Mouse (Mus musculus) thymus, adult 2 months (tissue): ENCODE measurements around the gene Dnah8. TPM values are rescaled to one million over a fixed set of nuclear protein-coding genes. Genes with fewer than 3 reads are reported as not detected.

ENCODE experiments used
- DNase-seq: peaks from one replicate; pipeline ENCODE4 v3.0.0; 2021
- H3K27ac ChIP-seq: fragments of 200-500 bp; 2 replicates; pipeline ENCODE4 v1.5.1; 2012; ENCODE audit warnings: low read length, control low read depth; ENCODE audit not compliant: control insufficient read depth, insufficient read depth
- H3K27me3 ChIP-seq: fragments of 200-500 bp; 2 replicates; pipeline ENCODE4 v1.6.1; 2012; ENCODE audit warnings: mild to moderate bottlenecking, low read length, moderate library complexity, mixed read lengths; ENCODE audit not compliant: control insufficient read depth, insufficient read depth
- H3K36me3 ChIP-seq: fragments of 200-500 bp; 2 replicates; pipeline ENCODE4 v1.6.1; 2012; ENCODE audit warnings: mild to moderate bottlenecking, low read length, moderate library complexity; ENCODE audit not compliant: control insufficient read depth, insufficient read depth
- H3K4me1 ChIP-seq: fragments of 200-500 bp; replicated peaks from 2 replicates; pipeline ENCODE4 v1.6.1; 2012; ENCODE audit warnings: low read length; ENCODE audit not compliant: control insufficient read depth, insufficient read depth
- H3K4me3 ChIP-seq: fragments of 200-500 bp; 2 replicates; pipeline ENCODE4 v1.5.1; 2012; ENCODE audit warnings: mild to moderate bottlenecking, low read length, control low read depth, moderate library complexity; ENCODE audit not compliant: control insufficient read depth, insufficient read depth
- CTCF ChIP-seq: fragments of 200-500 bp; IDR thresholded peaks from 2 replicates; pipeline ENCODE4 v1.5.1; 2012; ENCODE audit warnings: mild to moderate bottlenecking, control low read depth, low read length, moderate library complexity, borderline replicate concordance; ENCODE audit not compliant: control insufficient read depth, poor library complexity, insufficient read depth; ENCODE audit errors: extremely low read depth
- POLR2A ChIP-seq: fragments of 200-500 bp; IDR thresholded peaks from 2 replicates; pipeline ENCODE4 v1.6.1; 2012; ENCODE audit warnings: mild to moderate bottlenecking, low read length, control low read depth, moderate library complexity; ENCODE audit not compliant: control insufficient read depth, poor library complexity, insufficient read depth; ENCODE audit errors: extremely low read depth
- WGBS: fragments of 180-500 bp; shearing (Covaris S2); methylation state at CpG from one replicate; pipeline ENCODE4 v1.1.7; 2018; 5-methylcytosine and 5-hydroxymethylcytosine counted together
- polyA plus RNA-seq: library from polyadenylated mRNA; depleted of rRNA; stranded (reverse); fragments of >200 nt; gene quantifications from 2 replicates; pipeline ENCODE4 v1.2.3, GENCODE M21; 2012

The Dnah8 gene
- polyA plus RNA-seq, 1 experiment, result 58.4 TPM

DNA sequence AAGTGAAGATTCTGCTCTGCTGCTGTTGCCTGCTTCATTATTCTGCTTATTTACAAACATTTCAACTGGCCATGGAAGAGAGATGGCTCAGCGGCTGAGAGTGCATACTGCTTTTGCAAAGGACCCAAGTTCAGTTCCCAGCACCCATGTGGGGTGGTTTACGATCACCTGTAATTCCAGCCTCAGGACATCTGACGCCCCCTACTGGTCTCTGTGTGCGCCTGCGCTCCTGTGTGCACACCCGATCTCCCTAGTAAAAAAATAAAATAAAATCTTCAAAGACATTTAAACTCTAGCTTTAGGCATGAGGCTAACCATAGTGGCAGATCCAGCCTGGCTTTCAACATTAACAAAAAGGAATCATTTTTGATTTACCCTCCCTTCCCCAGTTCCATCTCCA, 48.9 kb downstream of the Dnah8 start:
- Histone ChIP-seq H3K36me3 (peaks cover 51% of the 10 kb centered on the region), H3K4me1 (no peaks in the 10 kb centered on the region), H3K27me3 (no peaks in the 10 kb centered on the region), H3K27ac (no peak overlapping the region), H3K4me3 (no peak overlapping the region)
- TF ChIP-seq POLR2A (no peak), CTCF (no peak)
- 96% methylated on average over 6 of the region's 6 CpGs for WGBS
- DNase-seq, result no peak

DNA sequence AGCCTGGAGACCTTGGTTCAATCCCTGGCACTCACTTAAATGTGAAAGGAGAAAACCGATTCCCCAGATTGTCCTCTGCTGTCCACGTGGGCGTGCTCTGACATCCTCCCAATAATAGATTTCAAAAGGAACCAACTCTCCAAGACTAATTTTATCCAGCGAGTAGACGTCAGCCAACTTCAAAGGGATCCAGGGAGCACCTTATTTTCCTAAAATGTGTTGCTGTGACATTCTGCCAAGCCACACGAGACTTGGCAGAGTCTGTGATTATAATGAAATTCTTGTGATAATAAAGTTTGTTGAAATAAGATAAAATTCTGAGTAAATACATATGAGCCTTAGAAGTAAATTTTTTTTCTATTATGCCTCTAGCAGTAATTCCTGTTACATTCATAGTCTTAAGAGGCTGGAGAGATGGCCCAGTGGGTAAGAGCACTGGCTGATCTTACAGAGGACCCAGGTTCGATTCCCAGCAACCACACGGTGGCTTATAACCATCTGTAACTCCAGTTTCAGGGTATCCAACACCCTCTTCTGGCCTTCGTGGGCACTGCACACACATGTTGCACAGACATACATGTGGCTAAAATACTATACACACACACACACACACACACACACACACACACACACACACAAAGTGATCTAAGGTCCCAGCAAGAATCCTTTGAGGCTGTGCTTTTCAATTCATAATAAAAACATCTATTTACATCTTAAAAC, 51.0 kb downstream of the Dnah8 start:
- no peak overlapping the region for H3K4me3 ChIP-seq
- no peaks in the 10 kb centered on the region for H3K27me3 ChIP-seq
- no peak overlapping the region for H3K27ac ChIP-seq
- TF ChIP-seq CTCF, result no peak
- no peak for TF ChIP-seq POLR2A
- WGBS, result 97% methylated on average over 9 of the region's 9 CpGs
- no peaks in the 10 kb centered on the region for H3K4me1 ChIP-seq
- DNase-seq, result no peak
- peaks cover 46% of the 10 kb centered on the region for H3K36me3 ChIP-seq

GRCm38 (mm10) chr17:30678523-30678922, 54.4 kb downstream of the Dnah8 start:
- H3K4me3 ChIP-seq, result no peak overlapping the region
- no peaks in the 10 kb centered on the region for H3K27me3 ChIP-seq
- WGBS, result 97% methylated on average over 10 of the region's 10 CpGs
- H3K27ac ChIP-seq, result no peak overlapping the region
- DNase-seq, result no peak
- TF ChIP-seq POLR2A, result no peak
- TF ChIP-seq CTCF, result no peak
- H3K36me3 ChIP-seq, result peaks cover 17% of the 10 kb centered on the region
- H3K4me1 ChIP-seq, result no peaks in the 10 kb centered on the region

DNA sequence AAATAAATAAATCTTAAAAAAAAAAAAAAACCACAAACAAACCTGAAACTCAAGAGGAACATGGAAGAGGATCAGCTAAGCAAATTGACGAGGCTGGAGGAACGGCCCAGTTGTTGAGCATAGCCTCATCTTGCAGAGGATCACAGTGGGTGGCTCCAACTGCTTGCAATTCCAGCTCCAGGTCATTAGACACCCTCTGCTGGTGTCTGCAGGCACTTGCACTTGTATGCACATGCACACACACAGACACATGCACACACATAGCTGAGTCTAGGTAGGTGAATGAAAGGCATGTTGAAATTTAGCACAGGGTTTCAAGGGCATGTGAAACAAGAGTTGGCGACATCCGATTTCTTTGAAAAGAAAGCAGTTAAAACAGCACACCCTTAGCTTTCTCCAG, 55.5 kb downstream of the Dnah8 start:
- Histone ChIP-seq H3K4me3 (no peak overlapping the region), H3K27me3 (no peaks in the 10 kb centered on the region), H3K4me1 (no peaks in the 10 kb centered on the region), H3K36me3 (peaks cover 9% of the 10 kb centered on the region; the same call in 1 of the 2 replicates), H3K27ac (no peak overlapping the region)
- TF ChIP-seq POLR2A (no peak), CTCF (no peak)
- over 99% methylated on average over 4 of the region's 4 CpGs for WGBS
- DNase-seq, result no peak

DNA sequence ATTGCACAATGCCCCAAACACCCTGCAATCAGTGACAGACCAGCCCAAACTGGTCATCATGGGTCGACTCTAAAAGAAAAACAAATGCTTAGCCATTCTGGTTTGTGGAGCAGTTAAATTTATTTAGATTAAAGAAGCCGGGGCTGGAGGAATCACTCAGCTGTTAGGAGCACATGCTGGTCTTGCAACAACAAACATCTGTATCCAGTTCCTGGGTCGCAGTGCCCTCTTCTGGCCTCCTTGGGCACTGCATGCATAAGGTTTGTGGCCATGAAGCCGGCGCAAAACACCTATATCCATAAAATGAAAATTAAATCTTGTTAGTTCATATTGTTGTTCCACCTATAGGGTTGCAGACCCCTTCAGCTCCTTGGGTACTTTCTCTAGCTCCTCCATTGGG, 57.5 kb downstream of the Dnah8 start:
- H3K27ac ChIP-seq, result no peak overlapping the region
- no peaks in the 10 kb centered on the region for H3K27me3 ChIP-seq
- H3K4me1 ChIP-seq, result no peaks in the 10 kb centered on the region
- 0 out of 2 replicates have a peak, but pooled peaks cover 4% of the 10 kb centered on the region for H3K36me3 ChIP-seq
- DNase-seq, result peak; percentile 77
- no peak overlapping the region for H3K4me3 ChIP-seq
- TF ChIP-seq CTCF (peak; percentile 68; the same call in 1 of the 2 replicates), POLR2A (no peak)
- WGBS, result 47% methylated on average over 5 of the region's 5 CpGs

DNA sequence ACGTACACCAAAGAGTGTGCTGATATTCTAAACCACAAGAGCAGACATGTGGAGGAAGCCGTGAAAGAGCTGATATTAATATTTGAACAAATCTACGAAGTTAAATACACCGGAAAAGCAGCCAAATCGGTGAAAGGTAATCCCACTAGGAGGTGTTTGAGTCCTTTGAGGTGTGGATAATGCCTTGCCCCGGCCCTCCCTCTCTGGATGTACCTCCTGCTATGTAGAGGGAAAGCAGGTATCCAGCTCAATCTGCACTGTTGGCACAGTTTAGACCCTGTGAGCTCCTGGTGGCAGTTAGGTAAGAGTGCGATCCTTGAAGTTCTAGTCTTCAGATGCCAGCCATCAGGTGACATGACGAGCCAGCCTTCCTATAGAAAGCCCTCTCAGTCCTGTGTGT, 66.0 kb downstream of the Dnah8 start:
- H3K27me3 ChIP-seq, result no peaks in the 10 kb centered on the region
- 98% methylated on average over 8 of the region's 8 CpGs for WGBS
- H3K27ac ChIP-seq, result no peak overlapping the region
- no peak for DNase-seq
- H3K36me3 ChIP-seq, result peaks cover 11% of the 10 kb centered on the region; the same call in 1 of the 2 replicates
- no peak for TF ChIP-seq CTCF
- no peak for TF ChIP-seq POLR2A
- no peaks in the 10 kb centered on the region for H3K4me1 ChIP-seq
- H3K4me3 ChIP-seq, result no peak overlapping the region
